Mouse (Mus musculus) kidney, postnatal 14 days (tissue): ENCODE data around the gene Masp1.

Source experiments
- DNase-seq: peaks from one replicate; pipeline ENCODE4 v3.0.0; 2022; ENCODE audit warnings: mixed read lengths

The Masp1 gene

DNA sequence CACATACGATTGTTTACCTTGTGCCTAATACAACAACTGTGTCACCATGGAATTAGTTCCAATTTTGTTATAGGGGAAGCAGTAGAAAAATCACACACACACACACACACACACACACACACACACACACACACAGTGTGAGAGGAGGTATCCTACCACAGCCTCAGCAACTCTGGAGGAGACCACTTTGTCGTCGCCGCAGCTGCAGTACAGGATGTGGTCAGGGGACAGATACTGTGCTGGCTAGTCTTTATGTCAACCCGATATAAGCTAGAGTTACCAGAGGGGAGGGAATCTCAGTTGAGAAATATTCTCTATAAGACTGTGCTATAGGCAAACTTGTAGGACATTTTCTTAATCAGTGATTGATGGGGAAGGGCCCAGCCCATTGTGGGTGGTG is 63.3 kb downstream of the Masp1 start:
- DNase-seq: no peak

DNA sequence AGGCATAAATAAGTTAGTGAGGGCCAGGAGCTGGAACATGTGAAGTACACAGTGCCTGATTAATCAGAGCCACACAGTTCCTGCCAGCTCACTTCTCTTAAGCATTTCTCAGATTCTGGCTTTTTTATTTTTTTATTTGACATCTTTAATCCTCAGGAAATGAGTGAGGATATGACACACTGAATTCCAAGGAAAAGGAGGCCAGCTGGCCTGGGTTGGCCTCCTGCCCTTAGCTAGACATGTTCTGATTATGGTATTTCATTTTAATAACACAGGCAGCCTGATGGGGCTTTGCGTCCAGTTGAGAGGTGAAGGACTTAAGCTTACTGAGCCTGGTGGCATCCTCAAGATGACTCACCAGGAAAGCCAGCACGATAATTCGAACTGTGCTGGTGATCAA is 64.1 kb downstream of the Masp1 start:
- DNase-seq: peak; percentile 79

DNA sequence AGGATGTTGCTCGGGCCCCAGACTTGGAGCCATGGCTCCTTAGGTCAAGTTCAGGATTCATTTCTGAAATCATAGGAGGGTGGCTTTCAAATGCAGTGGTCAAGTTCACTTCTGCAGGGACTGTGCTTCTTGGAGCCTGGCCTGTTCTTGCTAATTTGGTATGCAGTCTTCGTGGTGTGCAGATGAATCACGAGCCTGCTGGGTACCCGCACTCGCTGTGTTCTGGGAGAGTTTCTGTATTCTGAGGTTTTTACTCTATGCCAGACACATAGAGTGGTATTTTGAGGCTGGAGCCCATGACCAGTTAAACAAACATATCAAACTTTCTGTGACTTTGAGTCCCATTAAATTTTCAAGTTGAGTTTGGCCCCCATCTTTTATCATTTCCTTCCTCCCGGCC is 66.2 kb downstream of the Masp1 start:
- no peak for DNase-seq

DNA sequence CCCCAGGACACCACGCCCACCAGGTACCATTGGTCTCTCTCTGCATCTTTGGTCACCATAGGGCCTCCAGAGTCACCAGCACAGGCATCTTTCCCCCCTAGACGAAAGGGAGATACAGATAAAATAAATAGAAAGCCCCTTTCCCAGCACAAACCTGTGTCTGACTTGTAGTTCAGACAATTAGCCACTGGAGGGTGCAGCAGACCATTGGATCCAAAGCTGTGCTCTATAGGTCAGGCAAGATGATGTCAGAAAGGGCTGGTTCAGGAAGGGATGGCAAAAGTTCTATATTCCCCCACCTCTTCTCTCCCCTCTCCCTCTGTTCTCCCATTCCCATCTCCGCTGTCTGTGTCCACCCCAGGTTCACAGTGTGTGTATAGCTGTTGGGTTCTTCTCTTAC is 68.1 kb downstream of the Masp1 start:
- peak; percentile 61 for DNase-seq

DNA sequence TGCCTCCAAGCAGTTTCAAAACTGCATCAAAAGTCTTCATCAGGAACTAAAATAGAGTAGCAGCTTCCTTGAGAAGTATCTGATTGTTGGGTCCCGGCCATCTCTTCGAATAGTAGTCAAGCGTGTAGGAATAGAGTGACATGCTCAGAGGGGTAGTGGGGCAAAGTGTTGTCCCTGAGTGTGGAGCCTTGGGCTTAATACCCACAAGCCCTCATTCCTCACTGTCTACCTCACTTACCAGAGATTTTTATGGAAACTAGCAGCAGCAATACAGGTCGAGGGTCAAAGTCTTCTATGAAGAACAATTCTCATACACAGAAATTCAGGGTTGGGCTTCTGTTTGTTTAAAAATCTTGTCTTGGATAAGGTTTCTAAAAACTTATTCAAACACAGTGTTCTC is 69.8 kb downstream of the Masp1 start:
- no peak for DNase-seq

DNA sequence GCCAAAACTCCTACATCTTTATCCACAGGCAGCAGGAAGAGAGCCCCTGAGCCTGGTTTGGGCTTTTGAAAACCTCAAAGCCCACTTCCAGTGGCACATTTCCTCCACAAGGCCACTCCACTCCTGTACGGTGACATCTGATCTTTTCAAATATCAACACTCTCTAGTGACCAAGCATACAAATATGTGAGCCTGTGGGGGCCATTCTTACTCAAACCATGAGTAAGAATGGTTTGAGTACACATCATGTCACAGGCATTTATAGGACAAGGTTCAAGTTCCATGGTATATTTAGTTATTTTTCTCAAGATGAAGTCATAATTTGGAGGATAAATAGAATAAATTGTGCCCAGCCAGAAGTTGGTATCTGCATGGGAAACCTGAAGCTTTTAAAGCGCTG is 70.7 kb downstream of the Masp1 start:
- DNase-seq: no peak

DNA sequence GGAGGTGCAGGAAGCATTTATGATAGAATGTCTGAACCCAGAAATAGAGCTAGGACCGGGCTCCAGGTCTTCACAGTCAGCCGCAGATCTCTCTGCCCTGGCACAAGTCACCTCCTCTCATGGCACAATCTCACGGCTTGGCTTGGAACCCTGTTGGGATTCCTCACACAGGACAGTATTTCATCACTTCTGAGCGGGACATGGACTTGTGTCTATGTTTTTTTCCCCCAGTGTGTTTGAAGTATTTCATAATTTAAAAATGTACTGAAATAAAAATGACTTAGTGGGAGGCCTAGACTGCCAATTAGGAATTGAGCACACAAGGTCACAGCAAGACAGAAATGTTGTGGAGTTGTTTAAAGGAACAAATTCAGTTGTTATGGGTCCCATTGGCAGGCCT is 76.4 kb downstream of the Masp1 start:
- DNase-seq: peak; percentile 27

DNA sequence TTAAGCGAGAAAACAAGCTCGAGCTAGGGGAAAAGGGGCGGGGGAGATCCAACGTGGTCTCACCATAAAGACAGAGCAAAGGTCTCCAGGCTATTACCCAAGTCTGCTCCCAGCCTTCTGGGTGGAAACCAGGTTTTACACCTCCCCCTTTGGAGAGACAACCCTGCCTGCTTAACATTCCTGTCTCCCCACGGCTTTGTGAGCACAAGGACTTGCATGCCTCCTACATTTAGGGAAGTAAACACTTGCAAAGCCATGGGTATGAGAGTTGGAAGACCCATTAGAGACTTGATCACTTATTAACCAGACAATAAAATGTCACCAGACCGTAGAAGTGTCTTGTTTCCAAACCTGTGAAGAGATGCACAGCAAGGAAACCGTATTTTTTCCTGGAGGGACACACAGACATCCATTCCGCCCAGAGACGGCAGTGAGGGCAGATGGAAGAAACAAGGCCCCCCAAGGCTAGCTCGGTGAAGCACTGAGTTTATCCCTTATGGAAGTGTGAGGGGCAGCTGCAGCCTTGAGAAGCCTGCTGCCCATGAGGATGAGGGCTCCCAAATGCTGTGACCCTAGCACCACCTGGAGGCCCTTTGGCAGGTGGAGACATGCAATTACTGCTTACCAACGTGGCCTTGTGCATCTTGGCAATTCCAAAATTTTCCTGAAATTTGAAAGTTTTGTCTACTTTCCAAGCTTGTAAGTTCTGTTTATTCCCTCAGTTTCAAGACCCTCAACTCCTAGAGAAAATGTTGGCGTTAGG is 83.0 kb downstream of the Masp1 start:
- no peak for DNase-seq

DNA sequence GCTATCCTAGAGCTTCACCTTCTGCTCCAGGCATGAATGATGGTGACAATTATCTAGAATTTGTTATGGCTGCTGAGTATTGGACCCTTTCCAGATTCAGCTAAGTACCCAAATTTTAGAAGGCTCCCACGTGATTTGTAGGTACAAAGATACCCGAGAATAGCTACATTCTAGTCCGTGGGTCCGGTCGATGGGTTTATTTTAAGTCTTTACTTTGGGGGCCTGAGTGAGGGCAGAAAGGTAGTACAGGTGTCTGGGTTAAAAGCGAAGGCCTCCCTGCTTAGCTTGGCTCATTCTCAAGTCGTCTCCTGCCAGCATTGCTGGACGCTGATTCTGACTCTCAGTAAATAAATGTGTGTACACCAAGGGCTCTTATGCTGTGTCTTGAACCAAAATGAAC is 90.6 kb downstream of the Masp1 start:
- DNase-seq: no peak

DNA sequence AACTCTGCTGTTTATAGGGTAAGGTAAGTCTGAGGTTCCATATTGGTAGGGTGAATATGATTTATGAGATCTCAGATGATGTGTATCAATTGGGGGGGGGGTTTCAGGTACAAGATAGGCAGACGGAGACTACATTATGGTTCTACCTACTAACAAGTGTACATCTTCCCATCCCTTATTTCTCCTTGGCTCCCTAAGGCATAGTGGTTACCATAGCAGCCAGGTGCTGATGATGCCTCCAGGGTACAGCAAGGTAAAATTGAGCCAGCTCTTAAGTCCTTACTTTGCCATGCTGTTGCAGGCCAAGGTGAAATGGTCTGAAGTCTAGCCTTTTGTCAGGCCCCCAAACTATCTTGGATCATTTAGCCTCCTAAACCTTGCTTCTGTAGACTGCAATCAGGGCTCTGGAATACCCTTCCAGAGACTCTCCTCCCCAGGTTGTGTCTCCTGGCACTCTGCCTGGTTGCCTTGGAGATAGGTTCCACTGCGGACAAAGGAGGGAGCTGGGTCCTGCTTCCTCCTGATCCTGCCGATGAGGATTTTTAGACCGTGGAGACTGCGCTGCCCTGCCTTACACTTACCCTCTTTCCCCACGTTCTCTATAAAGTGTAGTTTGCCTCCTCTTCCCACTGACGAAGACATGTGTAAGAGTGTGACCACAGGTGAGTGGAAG is 91.8 kb downstream of the Masp1 start, which contains the start of gene Rtp1:
Rtp1 (plus strand) TSS at position 487 of the 673 bp plus-strand sequence.
- DNase-seq: no peak

DNA sequence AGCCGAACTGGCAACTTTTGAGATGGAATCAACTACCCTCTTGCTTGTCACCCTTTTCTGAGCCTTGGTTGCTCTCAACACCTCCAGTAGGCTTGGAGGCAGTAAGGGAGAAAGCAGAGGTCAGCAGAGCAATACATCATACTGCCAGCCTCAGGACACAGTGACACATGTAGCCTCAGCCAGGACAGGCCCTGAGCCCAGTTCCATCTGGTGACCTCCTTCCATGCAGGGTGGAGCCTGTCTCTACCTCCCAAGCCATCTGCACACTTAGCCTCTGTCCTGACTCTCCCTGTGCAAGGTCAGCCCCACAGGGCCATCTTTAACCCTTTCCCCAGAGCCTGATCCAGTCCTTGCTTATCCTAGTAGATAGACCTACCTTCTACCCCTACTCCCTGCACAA is 92.9 kb downstream of the Masp1 start:
- no peak for DNase-seq

DNA sequence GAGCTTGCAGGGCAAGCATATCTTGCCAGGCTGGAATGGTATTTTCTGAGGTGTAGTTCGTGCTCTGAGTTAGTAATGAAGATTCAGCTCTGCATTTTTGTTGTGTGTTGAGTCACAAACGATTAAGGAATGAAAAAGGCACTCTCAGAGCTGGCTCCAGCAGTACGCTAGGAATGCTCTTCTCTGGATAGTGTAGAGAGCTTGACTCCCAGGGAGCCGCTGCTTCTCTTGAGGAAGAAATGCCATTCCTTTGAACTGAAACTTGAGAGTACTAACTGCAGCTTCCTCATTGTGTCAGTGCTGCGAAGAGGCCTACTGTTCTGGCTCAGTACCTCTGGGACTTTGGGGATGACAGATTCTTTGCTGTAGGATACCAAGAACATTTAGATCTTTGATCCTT is 96.8 kb downstream of the Masp1 start:
- DNase-seq: no peak

DNA sequence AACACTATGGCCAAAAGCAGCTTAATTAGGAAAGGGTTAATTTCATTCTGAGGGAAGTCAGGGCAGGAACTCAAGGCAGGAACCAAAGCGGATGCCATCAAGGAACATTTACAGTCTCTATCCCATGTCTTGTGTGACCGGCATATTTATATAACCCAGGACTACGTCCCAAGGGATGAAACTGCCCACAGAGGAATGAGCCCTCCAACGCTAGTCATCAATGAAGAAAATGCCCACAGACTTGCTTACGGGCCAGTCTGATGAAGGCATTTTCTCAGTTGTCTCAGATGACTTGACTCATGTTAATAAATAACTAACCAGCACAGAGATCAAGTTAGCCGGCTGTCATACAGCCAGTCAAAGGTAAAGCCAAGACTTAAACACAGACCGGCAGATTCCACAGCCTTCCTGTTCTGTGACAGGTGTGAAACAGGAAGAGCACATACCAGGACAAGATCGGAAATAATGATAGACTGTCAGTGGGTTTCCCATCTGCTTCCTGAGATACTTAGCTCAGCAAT is 101.0 kb downstream of the Masp1 start:
- DNase-seq: peak; percentile 18

DNA sequence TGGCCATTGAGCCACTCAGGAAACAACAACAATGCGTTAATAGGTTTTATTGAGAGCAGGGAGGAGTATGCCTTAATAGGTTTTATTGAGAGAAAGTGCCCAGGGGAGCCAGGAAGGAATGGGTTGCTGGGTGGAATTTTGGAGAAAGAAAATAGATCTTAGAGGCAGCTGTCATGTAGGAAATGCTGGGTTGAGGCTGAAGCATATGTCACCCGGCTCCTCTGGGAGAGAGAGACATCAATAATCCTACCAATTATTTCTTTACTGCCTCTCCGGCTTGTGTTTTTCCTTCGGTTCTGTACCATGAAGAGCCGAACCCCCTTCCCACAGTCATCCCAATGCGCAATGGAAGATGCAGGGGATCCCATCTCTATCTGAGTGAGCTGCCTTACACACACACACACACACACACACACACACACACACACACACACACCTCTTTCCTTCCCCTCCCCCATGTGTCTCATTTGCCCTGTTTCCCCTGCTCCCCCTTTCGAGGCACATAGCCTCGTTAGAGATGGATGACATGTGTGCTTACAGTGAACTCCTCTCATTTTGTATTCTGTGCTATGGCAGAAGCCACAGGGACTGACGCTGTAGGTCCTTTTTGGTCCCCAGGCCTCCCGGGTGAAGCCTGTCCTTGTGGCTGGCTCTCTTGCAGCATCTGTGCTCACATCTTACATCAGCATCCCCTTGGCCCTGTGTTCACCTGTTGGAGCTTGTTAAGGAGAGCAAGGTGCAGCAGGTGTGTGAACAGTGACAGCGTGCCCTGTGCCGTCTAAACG is 103.0 kb downstream of the Masp1 start:
- DNase-seq: no peak

DNA sequence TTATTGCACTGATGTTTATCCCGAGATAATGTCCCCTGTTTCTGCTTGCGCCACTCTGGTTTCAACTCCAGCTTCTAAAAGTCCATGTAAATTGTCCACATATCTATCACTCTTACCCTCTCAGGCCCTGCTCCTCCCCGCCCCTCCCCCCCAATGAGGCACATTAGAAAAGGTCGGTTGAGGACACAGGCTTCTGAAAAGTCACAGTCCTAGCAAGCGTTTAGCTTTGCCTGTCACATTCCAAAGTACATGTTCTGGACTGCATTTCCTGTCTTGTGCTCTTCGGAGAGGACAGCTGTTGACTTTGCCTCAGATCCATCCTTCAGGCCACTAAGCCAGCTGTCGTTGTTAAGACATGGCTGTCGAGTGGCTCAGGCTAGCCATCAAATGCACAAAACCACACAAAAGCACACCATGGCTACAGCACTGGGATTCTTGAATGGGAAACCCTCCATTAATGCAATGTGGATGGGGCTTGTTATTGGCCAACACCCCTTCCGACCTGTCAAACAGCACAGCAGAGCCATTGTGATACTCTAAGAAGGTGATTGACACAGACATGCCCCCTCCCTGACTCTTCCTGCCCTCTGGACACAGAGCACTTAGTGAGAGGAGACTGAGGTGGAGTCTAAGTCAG is 103.8 kb downstream of the Masp1 start:
- DNase-seq: peak; percentile 55

DNA sequence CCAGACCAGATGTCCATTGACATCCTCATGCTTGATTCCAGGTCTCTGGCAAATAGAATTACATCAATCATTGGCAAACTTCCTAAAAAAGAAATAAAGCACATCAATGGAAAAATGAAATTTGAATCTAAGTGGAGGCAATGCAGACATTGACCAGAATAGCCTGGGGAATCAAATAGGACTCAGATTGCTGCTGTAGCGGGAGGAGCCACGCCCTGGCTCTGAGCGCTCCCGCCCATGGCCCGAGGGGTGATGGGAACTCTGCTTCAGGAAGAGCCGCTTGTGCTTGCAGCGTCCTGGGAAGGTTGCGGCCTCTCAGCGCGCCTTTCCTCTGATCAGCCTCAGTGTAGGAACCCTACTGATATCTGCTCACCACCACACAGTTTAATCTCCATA is 104.4 kb downstream of the Masp1 start:
- DNase-seq: peak; percentile 59

DNA sequence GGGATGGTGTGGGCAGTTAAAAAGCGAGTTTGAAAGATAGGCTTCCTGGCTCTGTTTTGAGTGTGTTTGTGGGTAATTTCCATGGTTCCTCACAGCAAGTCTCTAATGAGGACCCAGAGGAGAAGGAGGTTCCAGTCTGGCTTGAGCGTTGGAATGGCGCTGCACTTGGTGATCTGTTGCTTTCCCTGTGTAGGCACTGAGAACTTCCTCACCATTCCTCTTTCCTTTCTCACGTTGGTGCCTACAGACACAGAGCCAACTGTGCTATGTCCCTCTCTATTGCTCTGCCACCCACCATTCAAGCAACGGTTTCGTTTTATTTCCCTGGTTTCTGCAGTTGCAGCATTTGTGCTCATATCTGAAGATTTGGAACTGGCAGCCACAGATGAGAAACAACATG is 107.7 kb downstream of the Masp1 start:
- DNase-seq: no peak

DNA sequence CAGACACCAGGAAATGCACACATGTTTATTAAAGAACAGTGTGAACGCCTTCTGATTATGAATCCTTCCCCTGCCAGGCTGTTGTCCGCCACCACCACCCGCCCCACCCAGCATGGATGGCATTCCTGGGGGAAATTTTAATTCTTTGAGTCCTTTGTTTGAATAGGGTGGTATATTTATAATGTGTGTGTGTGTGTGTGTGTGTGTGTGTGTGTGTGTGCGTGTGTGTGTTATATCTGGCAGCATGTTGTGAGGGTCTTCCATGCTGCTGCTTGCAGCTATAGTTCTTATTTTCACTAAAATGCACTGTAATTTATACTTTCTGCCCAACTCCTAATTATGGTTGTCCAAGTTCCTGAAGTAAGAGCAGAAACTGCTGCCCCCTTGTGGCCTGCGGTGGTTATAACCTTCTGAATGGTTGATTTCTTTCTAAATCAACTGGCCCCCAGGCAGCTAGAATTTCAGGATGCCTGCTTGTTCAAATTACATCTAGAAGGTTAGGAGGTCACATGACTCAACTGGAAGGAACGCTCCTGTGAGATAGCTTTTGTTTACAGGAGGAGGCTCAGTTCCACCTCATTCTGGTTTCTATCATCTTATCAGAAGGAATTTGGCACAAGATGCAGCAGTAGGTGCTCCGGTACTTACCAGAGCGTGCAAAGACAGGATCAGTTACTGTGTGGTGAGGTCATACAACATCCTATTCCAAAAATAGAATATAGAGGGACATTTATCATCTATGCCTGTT is 117.4 kb downstream of the Masp1 start:
- DNase-seq: peak; percentile 77

DNA sequence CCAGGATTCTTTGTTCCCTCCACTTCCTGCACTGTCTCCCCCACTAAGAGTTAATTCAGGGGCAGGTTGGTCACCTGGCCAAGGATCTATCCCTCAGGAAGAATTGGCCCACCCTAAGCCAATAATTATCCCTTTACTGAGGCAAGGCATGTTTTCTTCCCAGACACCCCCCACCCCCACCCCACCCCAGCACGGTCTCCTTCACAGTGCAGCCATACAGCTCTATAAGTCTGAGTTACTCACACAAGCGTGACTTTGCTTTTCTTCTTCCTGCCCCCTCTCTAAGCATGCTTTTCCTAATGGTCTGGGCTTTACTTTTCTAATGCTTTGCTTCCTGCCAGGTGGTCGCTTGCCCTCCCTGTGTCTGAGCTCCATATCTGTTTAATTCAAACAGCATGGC is 118.7 kb downstream of the Masp1 start:
- DNase-seq: no peak

DNA sequence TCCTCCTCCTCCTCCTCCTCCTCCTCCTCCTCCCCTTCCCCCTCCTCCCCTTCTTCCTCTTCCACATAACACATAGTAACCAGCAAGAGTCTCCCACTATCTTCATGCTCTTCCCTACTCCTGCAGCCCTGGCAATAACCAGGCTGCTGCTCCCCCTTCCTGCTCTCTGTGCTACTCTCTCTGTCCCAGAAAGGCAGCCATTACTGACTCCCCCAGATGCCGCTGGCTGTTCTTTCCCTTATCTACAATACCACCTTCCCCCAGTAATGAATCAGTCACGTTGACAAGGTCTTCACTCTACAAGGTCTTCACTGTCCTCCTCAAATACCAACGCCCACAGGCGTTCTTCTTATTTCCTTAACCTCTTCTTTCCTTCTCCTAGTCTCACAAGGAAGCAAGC is 119.2 kb downstream of the Masp1 start:
- no peak for DNase-seq
